Mouse (Mus musculus) activated CD4-positive, CD25-positive, alpha-beta regulatory T cell, adult 9 weeks (primary cell): ENCODE results near the gene Hmcn1. TPM values are rescaled to one million over a fixed set of nuclear protein-coding genes. Genes with fewer than 3 reads are reported as not detected.

Experiments
- polyA plus RNA-seq: library from polyadenylated mRNA; unstranded; fragments of 100-300 nt; shearing (Covaris generic); gene quantifications from one replicate; pipeline ENCODE4 v1.2.1, GENCODE M21; 2017

The Hmcn1 gene
- 0.49 TPM for polyA plus RNA-seq

GRCm38 (mm10) chr1:150993162-150994064 is at the start of gene Hmcn1:
Gene Hmcn1 (minus strand): TSS chr1:150993435.

Other genes with a start within 250 kb of the Hmcn1 start
- gene Gm47985, start 189.1 kb upstream of the Hmcn1 start, polyA plus RNA-seq, result not detected
- not detected for gene Gm8947, start 198.9 kb upstream of the Hmcn1 start, polyA plus RNA-seq
- gene Gm47995, start 205.0 kb upstream of the Hmcn1 start, polyA plus RNA-seq, result not detected
- not detected for gene 3110040M04Rik, start 210.7 kb upstream of the Hmcn1 start, polyA plus RNA-seq
- not detected for gene Gm47996, start 216.7 kb upstream of the Hmcn1 start, polyA plus RNA-seq